Mouse (Mus musculus): ENCODE measurements at regions not wholly inside any gene's neighbourhood (a gene's known extent, or its start where the extent isn't known, plus 50 kb on each side); places are given as distances from the start of the nearest gene placed in this dataset.

GRCm38 (mm10) chr15:97605791-97606190 is 99.8 kb downstream of the Rpap3 start:
- ATAC-seq (ENCODE audit: low FRiP score, low TSS enrichment) (no peak), DNase-seq (no peak)
- H3K4me3 ChIP-seq (replicated peaks; ENCODE audit: low read depth, low read length) = no peak overlapping the region
- no peaks in the 10 kb centered on the region for H3K9me3 ChIP-seq (ENCODE audit: control insufficient read depth, low read length)
- H3K27ac ChIP-seq (replicated peaks; ENCODE audit: low read depth, low read length) = peak overlapping the region; percentile 98
- H3K4me1 ChIP-seq (ENCODE audit: control insufficient read depth, insufficient read depth, low read length) = peaks cover 23% of the 10 kb centered on the region
- no peak overlapping the region for H3K9ac ChIP-seq (replicated peaks; ENCODE audit: low read length)
- 81% methylated on average over 7 of the region's 7 CpGs for WGBS
- peak overlapping the region; percentile 66 for H3K4me2 ChIP-seq (ENCODE audit: low read length)
- H3K36me3 ChIP-seq (ENCODE audit: control insufficient read depth, insufficient read depth, low read length) = no peaks in the 10 kb centered on the region
- H3K27me3 ChIP-seq (ENCODE audit: control insufficient read depth, insufficient read depth, low read length) = no peaks in the 10 kb centered on the region

GRCm38 (mm10) chr15:97603492-97603891 is 102.1 kb downstream of the Rpap3 start:
- Histone ChIP-seq H3K27me3 (ENCODE audit: control insufficient read depth, insufficient read depth, low read length) (no peaks in the 10 kb centered on the region), H3K27ac (replicated peaks; ENCODE audit: low read depth, low read length) (no peak overlapping the region), H3K4me3 (replicated peaks; ENCODE audit: low read depth, low read length) (no peak overlapping the region), H3K4me2 (ENCODE audit: low read length) (no peak overlapping the region), H3K9me3 (ENCODE audit: control insufficient read depth, low read length) (no peaks in the 10 kb centered on the region), H3K4me1 (ENCODE audit: control insufficient read depth, insufficient read depth, low read length) (peaks cover 23% of the 10 kb centered on the region), H3K9ac (replicated peaks; ENCODE audit: low read length) (no peak overlapping the region), H3K36me3 (ENCODE audit: control insufficient read depth, insufficient read depth, low read length) (no peaks in the 10 kb centered on the region)
- ATAC-seq (ENCODE audit: low FRiP score, low TSS enrichment) (no peak), DNase-seq (no peak)
- 44% methylated on average over 6 of the region's 6 CpGs for WGBS

- Histone ChIP-seq H3K9ac (replicated peaks; ENCODE audit: low read length) (no peak overlapping the region), H3K4me2 (ENCODE audit: low read length) (no peak overlapping the region), H3K9me3 (ENCODE audit: control insufficient read depth, low read length) (no peaks in the 10 kb centered on the region), H3K4me1 (ENCODE audit: control insufficient read depth, insufficient read depth, low read length) (no peaks in the 10 kb centered on the region), H3K36me3 (ENCODE audit: control insufficient read depth, insufficient read depth, low read length) (no peaks in the 10 kb centered on the region), H3K27ac (replicated peaks; ENCODE audit: low read depth, low read length) (no peak overlapping the region), H3K27me3 (ENCODE audit: control insufficient read depth, insufficient read depth, low read length) (no peaks in the 10 kb centered on the region), H3K4me3 (replicated peaks; ENCODE audit: low read depth, low read length) (no peak overlapping the region)
- WGBS = 81% methylated on average over 8 of the region's 8 CpGs
- ATAC-seq (ENCODE audit: low FRiP score, low TSS enrichment) (no peak), DNase-seq (no peak)
Observed at GRCm38 (mm10) chr15:97598270-97598669, 107.4 kb downstream of the Rpap3 start.

- H3K9ac ChIP-seq (replicated peaks; ENCODE audit: low read length) = no peak overlapping the region
- no peaks in the 10 kb centered on the region for H3K27me3 ChIP-seq (ENCODE audit: control insufficient read depth, insufficient read depth, low read length)
- no peaks in the 10 kb centered on the region for H3K4me1 ChIP-seq (ENCODE audit: control insufficient read depth, insufficient read depth, low read length)
- H3K4me3 ChIP-seq (replicated peaks; ENCODE audit: low read depth, low read length) = no peak overlapping the region
- DNase-seq = no peak
- no peaks in the 10 kb centered on the region for H3K36me3 ChIP-seq (ENCODE audit: control insufficient read depth, insufficient read depth, low read length)
- H3K9me3 ChIP-seq (ENCODE audit: control insufficient read depth, low read length) = no peaks in the 10 kb centered on the region
- H3K4me2 ChIP-seq (ENCODE audit: low read length) = no peak overlapping the region
- 67% methylated on average over 8 of the region's 8 CpGs for WGBS
- H3K27ac ChIP-seq (replicated peaks; ENCODE audit: low read depth, low read length) = no peak overlapping the region
- ATAC-seq (ENCODE audit: low FRiP score, low TSS enrichment) = no peak
Observed at GRCm38 (mm10) chr15:97596514-97597081, 109.0 kb downstream of the Rpap3 start.

- Histone ChIP-seq H3K9me3 (ENCODE audit: control insufficient read depth, low read length) (no peaks in the 10 kb centered on the region), H3K27me3 (ENCODE audit: control insufficient read depth, insufficient read depth, low read length) (no peaks in the 10 kb centered on the region), H3K4me3 (replicated peaks; ENCODE audit: low read depth, low read length) (no peak overlapping the region), H3K4me1 (ENCODE audit: control insufficient read depth, insufficient read depth, low read length) (no peaks in the 10 kb centered on the region), H3K36me3 (ENCODE audit: control insufficient read depth, insufficient read depth, low read length) (no peaks in the 10 kb centered on the region), H3K4me2 (ENCODE audit: low read length) (no peak overlapping the region), H3K9ac (replicated peaks; ENCODE audit: low read length) (no peak overlapping the region), H3K27ac (replicated peaks; ENCODE audit: low read depth, low read length) (no peak overlapping the region)
- WGBS = 75% methylated on average over 6 of the region's 6 CpGs
- DNase-seq (no peak), ATAC-seq (ENCODE audit: low FRiP score, low TSS enrichment) (no peak)
Observed at GRCm38 (mm10) chr15:97595284-97595796, 110.3 kb downstream of the Rpap3 start.

- 49% methylated on average over 11 of the region's 11 CpGs for WGBS
- no peak overlapping the region for H3K4me3 ChIP-seq (replicated peaks; ENCODE audit: low read depth, low read length)
- no peak overlapping the region for H3K27ac ChIP-seq (replicated peaks; ENCODE audit: low read depth, low read length)
- no peaks in the 10 kb centered on the region for H3K27me3 ChIP-seq (ENCODE audit: control insufficient read depth, insufficient read depth, low read length)
- H3K4me1 ChIP-seq (ENCODE audit: control insufficient read depth, insufficient read depth, low read length) = no peaks in the 10 kb centered on the region
- ATAC-seq (ENCODE audit: low FRiP score, low TSS enrichment) (no peak), DNase-seq (no peak)
- H3K36me3 ChIP-seq (ENCODE audit: control insufficient read depth, insufficient read depth, low read length) = no peaks in the 10 kb centered on the region
- H3K9me3 ChIP-seq (ENCODE audit: control insufficient read depth, low read length) = no peaks in the 10 kb centered on the region
- no peak overlapping the region for H3K4me2 ChIP-seq (ENCODE audit: low read length)
- no peak overlapping the region for H3K9ac ChIP-seq (replicated peaks; ENCODE audit: low read length)
Observed at GRCm38 (mm10) chr15:97593781-97594600, 111.6 kb downstream of the Rpap3 start.

GRCm38 (mm10) chr15:97592786-97593185 is 112.8 kb downstream of the Rpap3 start:
- Histone ChIP-seq H3K4me1 (ENCODE audit: control insufficient read depth, insufficient read depth, low read length) (no peaks in the 10 kb centered on the region), H3K27ac (replicated peaks; ENCODE audit: low read depth, low read length) (no peak overlapping the region), H3K36me3 (ENCODE audit: control insufficient read depth, insufficient read depth, low read length) (no peaks in the 10 kb centered on the region), H3K9ac (replicated peaks; ENCODE audit: low read length) (no peak overlapping the region), H3K4me2 (ENCODE audit: low read length) (no peak overlapping the region), H3K4me3 (replicated peaks; ENCODE audit: low read depth, low read length) (no peak overlapping the region), H3K27me3 (ENCODE audit: control insufficient read depth, insufficient read depth, low read length) (no peaks in the 10 kb centered on the region), H3K9me3 (ENCODE audit: control insufficient read depth, low read length) (no peaks in the 10 kb centered on the region)
- no peak for ATAC-seq (ENCODE audit: low FRiP score, low TSS enrichment)
- WGBS = 57% methylated on average over 11 of the region's 11 CpGs
- DNase-seq = no peak

- Histone ChIP-seq H3K4me1 (ENCODE audit: control insufficient read depth, insufficient read depth, low read length) (no peaks in the 10 kb centered on the region), H3K27ac (replicated peaks; ENCODE audit: low read depth, low read length) (no peak overlapping the region), H3K27me3 (ENCODE audit: control insufficient read depth, insufficient read depth, low read length) (no peaks in the 10 kb centered on the region), H3K4me3 (replicated peaks; ENCODE audit: low read depth, low read length) (no peak overlapping the region), H3K9me3 (ENCODE audit: control insufficient read depth, low read length) (no peaks in the 10 kb centered on the region), H3K36me3 (ENCODE audit: control insufficient read depth, insufficient read depth, low read length) (no peaks in the 10 kb centered on the region), H3K4me2 (ENCODE audit: low read length) (no peak overlapping the region), H3K9ac (replicated peaks; ENCODE audit: low read length) (no peak overlapping the region)
- 79% methylated on average over 4 of the region's 4 CpGs for WGBS
- ATAC-seq (ENCODE audit: low FRiP score, low TSS enrichment) (no peak), DNase-seq (no peak)
Observed at GRCm38 (mm10) chr15:97591406-97591805, 114.2 kb downstream of the Rpap3 start.

Data from midbrain, embryonic 14.5 days (tissue).